Comparison of ENCODE assay signal across 9 mouse cellular contexts in genomic region chr13:30253636-30254264, GRCm38 (mm10).
DNase-seq lines count a peak whose midpoint lies in the region; ATAC-seq lines count a peak whose summit lies in the region.
"Had no signal": no experiment of that assay in that cellular context is flagged by ENCODE, and none has a peak within 500 bp of the region (broad histone marks: within the 10 kb centered on the region; RNA-seq: fewer than 3 reads in every experiment).

No protein-coding gene starts in this region.

- no peaks in the 10 kb centered on the region for H3K36me3 ChIP-seq in heart, embryonic 15.5 days
- H3K36me3 ChIP-seq: G1E had no signal

- H3K9me3 ChIP-seq in heart, embryonic 15.5 days (replicated peaks): no peaks in the 10 kb centered on the region
- H3K9me3 ChIP-seq: G1E had no signal

- H3K27me3 ChIP-seq in heart, embryonic 15.5 days: no peaks in the 10 kb centered on the region

- peak overlapping the region; percentile 39 for H3K27ac ChIP-seq in heart, embryonic 15.5 days

- H3K9ac ChIP-seq in heart, embryonic 15.5 days: no peak overlapping the region

- WGBS in heart, embryonic 15.5 days: 20% methylated on average over 5 of the region's 5 CpGs

- H3K4me1 ChIP-seq in heart, embryonic 15.5 days (replicated peaks): peaks cover 19% of the 10 kb centered on the region

- peak; percentile 68 for DNase-seq in layer of hippocampus, adult 9-11 months
- DNase-seq in layer of hippocampus, postnatal 25 days (ENCODE audit: extremely low spot score in 1 of 2, low spot score in 1 of 2): no peak
- DNase-seq in embryo, embryonic 9.5 days (ENCODE audit: extremely low spot score): peak; percentile 29
- DNase-seq in lung, postnatal 36 days: peak; percentile 32
- no peak for DNase-seq in right cerebral cortex, postnatal 36 days (ENCODE audit: low spot score in 2 of 2)
- DNase-seq in ovary, postnatal 14 days (ENCODE audit: low spot score): no peak
- DNase-seq in left cerebral cortex, adult 9 months (ENCODE audit: low spot score in 2 of 2): no peak

- H3K4me2 ChIP-seq in heart, embryonic 15.5 days: no peak overlapping the region

- no peak for ATAC-seq in heart, embryonic 15.5 days (replicated peaks; ENCODE audit: insufficient number of reproducible peaks, insufficient read depth, low FRiP score, low read depth)

- no peak overlapping the region for H3K4me3 ChIP-seq in heart, embryonic 15.5 days

Comparison
In these comparisons a context has a peak if more than half of its experiments do, and no peak if none do; other contexts are left out.
1. DNase-seq: peak in layer of hippocampus, adult 9-11 months (single experiment), embryo, embryonic 9.5 days (single experiment) and lung, postnatal 36 days (single experiment); none in layer of hippocampus, postnatal 25 days (0 of 2), right cerebral cortex, postnatal 36 days (0 of 2), ovary, postnatal 14 days (single experiment) and left cerebral cortex, adult 9 months (0 of 2).